Mouse (Mus musculus) fat pad, adult 2 months (tissue): ENCODE data around the gene Iqcn.

Experiments
- DNase-seq: peaks from one replicate; pipeline ENCODE4 v3.0.0-alpha.2; 2011; ENCODE audit warnings: low read depth, low spot score; ENCODE audit errors: extremely low read depth

The Iqcn gene

GRCm38 (mm10) chr8:70703287-70703686 is at the start of gene Iqcn:
Gene Iqcn (plus strand): TSS chr8:70703457.
- DNase-seq = no peak

- no peak for DNase-seq
Measured at GRCm38 (mm10) chr8:70654121-70654520, 49.1 kb upstream of the Iqcn start.

- DNase-seq = no peak
Measured at GRCm38 (mm10) chr8:70655469-70655868, 47.8 kb upstream of the Iqcn start.

GRCm38 (mm10) chr8:70656193-70656790 is 47.0 kb upstream of the Iqcn start:
- no peak for DNase-seq

DNA sequence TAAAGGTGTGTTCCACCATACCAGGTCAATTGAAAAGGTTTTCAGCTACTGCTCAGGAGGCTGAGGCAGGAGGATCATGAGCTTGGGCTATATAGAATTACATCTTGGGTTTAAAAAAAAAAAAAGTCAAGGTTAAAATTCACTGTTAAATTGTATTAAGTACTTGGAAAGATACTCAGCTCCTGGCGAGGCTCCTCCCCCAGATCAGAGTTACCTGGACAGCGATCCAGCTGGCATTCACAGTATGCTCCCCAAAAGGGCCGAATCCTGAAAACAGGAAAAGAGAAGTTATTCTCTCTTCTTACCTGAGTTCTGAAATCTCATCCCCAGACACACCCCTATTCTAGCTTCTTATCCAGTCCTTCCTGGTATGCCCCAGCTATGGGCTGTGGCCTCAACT is 46.0 kb upstream of the Iqcn start:
- no peak for DNase-seq

- no peak for DNase-seq
Measured at GRCm38 (mm10) chr8:70657739-70658138, 45.5 kb upstream of the Iqcn start.

GRCm38 (mm10) chr8:70658897-70659603 is 44.2 kb upstream of the Iqcn start:
- no peak for DNase-seq

GRCm38 (mm10) chr8:70659604-70660272 is 43.5 kb upstream of the Iqcn start:
- DNase-seq = no peak

GRCm38 (mm10) chr8:70660273-70660725 is 43.0 kb upstream of the Iqcn start, which contains the start of gene Pgpep1:
Gene Pgpep1 (minus strand): TSS chr8:70660388.
- no peak for DNase-seq

DNA sequence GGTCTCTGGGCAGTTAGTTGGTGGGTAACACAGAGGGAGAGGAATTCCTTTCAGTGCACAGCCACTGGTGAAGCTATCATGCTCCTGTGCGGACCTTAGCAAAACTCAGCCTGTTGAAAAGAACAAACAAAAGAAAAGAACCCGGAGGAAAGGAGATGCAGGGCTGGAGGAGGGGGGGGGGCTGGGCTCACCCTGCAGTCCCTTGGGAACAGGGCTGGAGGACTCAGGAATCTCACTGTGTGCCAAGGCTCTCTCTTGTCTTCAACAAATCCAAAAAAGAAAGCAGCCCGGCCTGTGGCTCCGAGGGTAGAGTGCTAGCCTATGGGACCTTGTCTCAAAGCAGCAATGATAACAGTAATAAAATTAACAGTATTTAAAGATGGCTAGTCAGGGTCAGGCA is 39.6 kb upstream of the Iqcn start:
- no peak for DNase-seq

- no peak for DNase-seq
Measured at GRCm38 (mm10) chr8:70664631-70665030, 38.6 kb upstream of the Iqcn start.

- DNase-seq = no peak
Measured at GRCm38 (mm10) chr8:70665599-70665998, 37.7 kb upstream of the Iqcn start.

DNA sequence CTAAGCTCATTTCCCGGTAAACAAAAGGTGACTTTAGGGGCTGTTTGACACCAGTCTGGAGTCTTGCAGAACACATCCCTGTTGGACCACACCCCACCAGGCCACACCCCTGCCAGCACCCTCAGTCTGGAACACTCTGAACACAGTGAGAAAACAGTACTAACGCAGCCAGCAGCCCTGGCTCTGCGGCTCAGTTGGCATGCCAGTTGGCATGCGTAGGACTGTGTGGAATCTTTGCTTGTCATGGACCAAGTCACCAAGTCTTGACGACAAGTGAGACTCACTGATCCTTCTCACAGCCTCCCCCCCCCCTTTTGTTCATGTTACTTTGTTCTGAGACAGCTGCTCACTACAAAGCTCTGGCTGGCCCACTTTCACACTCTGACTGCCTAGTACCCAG is 36.2 kb upstream of the Iqcn start:
- DNase-seq = no peak

DNA sequence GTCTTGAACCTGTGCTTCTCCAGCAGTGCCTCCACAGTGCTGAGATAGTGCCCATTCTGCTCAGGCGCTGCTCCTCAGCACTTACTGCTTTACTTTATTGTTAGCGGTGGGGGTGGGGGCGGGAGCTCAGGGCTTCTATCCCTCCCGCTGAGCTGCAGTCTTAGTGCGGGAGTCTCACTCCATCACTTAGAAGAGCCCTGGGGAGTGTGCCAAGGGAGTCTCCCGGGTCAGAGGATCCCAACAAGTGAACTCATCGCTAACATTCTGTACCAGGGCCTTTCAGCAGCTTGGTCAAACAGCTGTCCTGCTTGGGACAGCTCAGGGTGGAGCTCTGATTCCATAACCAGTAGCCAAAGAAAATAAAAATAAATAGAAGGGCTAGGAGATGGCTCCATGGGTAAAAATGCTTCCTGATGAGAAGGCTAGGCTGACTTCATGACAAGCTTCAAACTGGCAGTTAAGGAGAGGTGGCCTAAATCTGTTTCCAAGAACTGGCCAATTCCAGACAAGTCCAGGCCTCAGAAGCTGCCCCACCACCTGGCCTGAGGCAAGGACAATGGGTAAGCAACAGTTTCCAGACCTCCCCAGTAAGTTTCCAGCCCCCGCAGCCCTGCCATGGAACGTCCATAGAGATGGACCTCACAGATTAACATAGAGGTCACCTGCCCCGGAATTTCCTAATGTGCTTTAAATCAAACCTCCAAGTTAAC is 31.5 kb upstream of the Iqcn start:
- DNase-seq = no peak

DNA sequence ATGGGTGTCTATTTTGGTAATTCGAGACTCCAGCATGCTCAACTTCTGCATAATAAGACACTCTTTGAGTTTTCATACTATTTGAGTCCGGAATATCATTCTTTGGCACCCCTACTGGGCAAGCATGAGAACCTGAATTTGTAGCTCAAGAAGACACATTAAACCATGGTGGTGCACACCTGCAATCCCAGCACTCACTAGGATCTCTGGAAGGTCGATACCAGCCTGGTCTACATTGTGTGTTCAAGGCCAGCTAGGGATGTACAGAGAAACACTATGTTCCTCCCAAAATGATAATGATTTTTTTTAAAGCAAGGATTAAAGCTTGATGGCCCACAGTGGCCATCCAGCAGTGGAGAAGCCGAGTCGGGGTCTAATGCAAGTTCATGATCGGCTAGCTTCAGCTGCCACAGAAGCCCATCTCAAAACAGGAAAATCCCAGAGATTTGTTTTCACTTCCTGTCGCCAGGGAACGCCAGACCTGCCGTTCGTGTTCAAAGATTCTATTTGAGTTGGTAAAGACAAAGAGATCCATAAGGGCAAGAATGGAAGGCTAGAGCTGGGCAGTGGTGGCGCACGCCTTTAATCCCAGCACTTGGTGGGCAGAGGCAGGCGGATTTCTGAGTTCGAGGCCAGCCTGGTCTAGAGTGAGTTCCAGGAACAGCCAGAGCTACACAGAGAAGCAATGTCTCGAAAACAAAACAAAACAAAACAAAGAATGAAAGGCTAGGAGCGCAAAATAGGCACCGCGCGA is 30.8 kb upstream of the Iqcn start:
- no peak for DNase-seq

GRCm38 (mm10) chr8:70673079-70673856 is 30.0 kb upstream of the Iqcn start, which contains the start of gene Lsm4:
Gene Lsm4 (plus strand): TSS chr8:70673248.
- peak; percentile 98 for DNase-seq

- no peak for DNase-seq
Measured at GRCm38 (mm10) chr8:70674109-70674508, 29.1 kb upstream of the Iqcn start.

GRCm38 (mm10) chr8:70674716-70675115 is 28.5 kb upstream of the Iqcn start:
- DNase-seq = no peak

DNA sequence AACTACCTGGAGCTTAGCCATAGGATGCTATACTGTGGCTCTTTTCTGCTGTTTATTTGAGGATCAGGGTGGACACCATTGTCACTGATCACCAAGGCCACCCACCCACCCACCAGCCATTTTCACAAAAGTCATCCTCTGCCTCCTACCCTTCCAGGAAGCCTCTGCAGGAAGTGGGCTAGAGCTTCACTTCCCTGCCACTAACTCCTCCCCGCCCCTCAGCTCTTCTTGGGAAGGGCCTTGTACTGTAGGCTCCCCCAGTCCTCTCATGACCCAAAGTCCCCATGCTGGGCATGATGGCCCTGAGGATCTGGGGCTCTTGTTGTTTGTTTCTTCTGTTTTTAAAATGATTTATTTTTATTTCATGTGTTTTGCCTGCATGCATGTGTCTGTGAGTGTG is 27.9 kb upstream of the Iqcn start:
- DNase-seq = no peak
